Mouse (Mus musculus): ENCODE measurements around the gene Gng3. TPM values are rescaled to one million over a fixed set of nuclear protein-coding genes. Genes with fewer than 3 reads are reported as not detected.
"Not testable (repeated sequence)": the region's sequence is repeated elsewhere in the genome, so short reads cannot be mapped to it uniquely, and the experiment has no call there.

Gng3 gene
- 100 to 1,000 TPM; 153 TPM for total RNA-seq (2021)
- long read RNA-seq, transcript Gng3-201 (3 exons, 1,643 nt) = major isoform, 129 of 136 reads
- long read RNA-seq, partial matches to known transcripts = 3 of 136 reads
- long read RNA-seq, other reads (novel, unspliced or antisense) = 4 of 136 reads

GRCm38 (mm10) chr19:8839103-8839907, at the start of gene Gng3:
Gng3 (minus strand) TSS chr19:8839194.
- peak; percentile 80 to 81 for DNase-seq (ENCODE audit: low spot score in 2 of 2)

DNA sequence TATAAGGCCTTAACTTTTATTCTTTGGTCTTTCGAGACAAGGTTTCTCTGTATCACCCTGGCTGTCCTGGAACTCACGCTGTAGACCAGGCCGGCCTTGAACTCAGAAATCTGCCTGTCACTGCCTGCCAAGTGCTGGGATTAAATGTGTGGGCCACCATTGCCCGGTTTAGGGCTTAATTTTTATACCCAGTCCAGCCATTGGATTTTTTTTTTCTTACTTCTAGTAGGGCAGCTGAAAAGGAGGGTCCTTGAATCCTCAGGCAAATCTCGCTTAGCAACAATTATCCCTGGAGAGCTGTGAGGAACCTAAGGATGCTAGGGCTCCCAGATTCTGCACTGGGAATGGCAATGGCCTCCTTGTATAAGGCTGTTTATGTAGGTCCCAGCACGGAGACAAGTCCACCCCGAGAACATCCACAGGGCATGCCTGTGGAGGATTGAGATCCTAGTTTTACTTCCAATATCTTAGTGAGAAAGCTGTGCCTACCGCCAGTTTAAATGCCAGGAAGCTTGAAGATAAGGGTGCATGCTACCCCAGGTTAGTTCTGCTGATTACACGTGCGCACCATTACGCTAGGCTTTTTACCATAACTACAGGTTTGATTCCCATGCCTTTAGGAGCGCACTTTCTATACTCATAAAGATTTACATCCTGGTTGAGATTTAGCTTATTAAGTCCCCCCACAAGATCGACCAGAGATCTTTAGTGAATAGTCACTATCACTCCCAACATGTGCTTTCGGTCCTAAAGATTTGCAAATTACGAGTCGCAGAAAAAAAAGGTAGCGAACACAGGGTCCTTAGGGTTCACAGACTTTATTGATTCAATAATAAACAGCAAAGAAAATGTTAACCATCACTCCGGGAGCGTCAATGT, 48.8 kb upstream of the Gng3 start:
- DNase-seq (ENCODE audit: low spot score in 2 of 2) = no peak

GRCm38 (mm10) chr19:8886916-8887584, 48.1 kb upstream of the Gng3 start:
- DNase-seq (ENCODE audit: low spot score in 2 of 2) = no peak

GRCm38 (mm10) chr19:8883616-8884015, 44.6 kb upstream of the Gng3 start, which contains the start of the genes Lbhd1 and Gm49403:
Lbhd1 (plus strand) TSS chr19:8883732.
Gm49403 (plus strand) TSS chr19:8883930.
- no peak for DNase-seq (ENCODE audit: low spot score in 2 of 2)

- no peak for DNase-seq (ENCODE audit: low spot score in 2 of 2)
These were observed 42.0 kb upstream of the Gng3 start for GRCm38 (mm10) chr19:8881034-8881392.

GRCm38 (mm10) chr19:8880311-8881033, 41.5 kb upstream of the Gng3 start, which contains the start of gene Uqcc3:
Uqcc3 (minus strand) TSS chr19:8880923.
- DNase-seq (ENCODE audit: low spot score in 2 of 2) = peak; percentile 83 to 92

DNA sequence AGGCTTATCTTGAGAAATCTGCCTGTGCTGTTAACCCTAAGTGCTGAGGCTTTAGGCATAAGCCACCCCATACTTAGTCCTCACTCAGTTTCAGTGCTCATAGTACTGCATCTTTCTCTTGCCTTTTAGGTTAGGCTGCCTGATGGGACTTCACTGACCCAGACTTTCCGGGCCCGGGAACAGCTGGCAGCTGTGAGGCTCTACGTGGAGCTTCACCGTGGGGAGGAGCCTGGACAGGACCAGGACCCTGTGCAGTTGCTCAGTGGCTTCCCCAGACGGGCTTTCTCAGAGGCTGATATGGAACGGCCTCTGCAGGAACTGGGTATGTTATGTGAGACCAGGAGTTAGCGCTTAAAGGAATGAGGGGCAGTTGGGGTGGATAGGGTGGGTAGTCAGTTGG, 36.0 kb upstream of the Gng3 start:
- no peak for DNase-seq (ENCODE audit: low spot score in 2 of 2)

GRCm38 (mm10) chr19:8872266-8872840, 33.4 kb upstream of the Gng3 start:
- DNase-seq (ENCODE audit: low spot score in 2 of 2) = no peak

- peak; percentile 99 for DNase-seq (ENCODE audit: low spot score in 2 of 2)
These were observed 32.5 kb upstream of the Gng3 start, which contains the start of gene Ubxn1 for GRCm38 (mm10) chr19:8871267-8872186. Ubxn1 (plus strand) TSS chr19:8871496.

GRCm38 (mm10) chr19:8870838-8871237, 31.8 kb upstream of the Gng3 start:
- no peak for DNase-seq (ENCODE audit: low spot score in 2 of 2)

GRCm38 (mm10) chr19:8870381-8870780, 31.4 kb upstream of the Gng3 start:
- DNase-seq (ENCODE audit: low spot score in 2 of 2) = not testable (repeated sequence)

- no peak for DNase-seq (ENCODE audit: low spot score in 2 of 2)
These were observed 25.3 kb upstream of the Gng3 start for GRCm38 (mm10) chr19:8864265-8864664.

GRCm38 (mm10) chr19:8859018-8859417, 20.0 kb upstream of the Gng3 start:
- DNase-seq (ENCODE audit: low spot score in 2 of 2) = peak in 1 of 2 experiments; percentile 33

DNA sequence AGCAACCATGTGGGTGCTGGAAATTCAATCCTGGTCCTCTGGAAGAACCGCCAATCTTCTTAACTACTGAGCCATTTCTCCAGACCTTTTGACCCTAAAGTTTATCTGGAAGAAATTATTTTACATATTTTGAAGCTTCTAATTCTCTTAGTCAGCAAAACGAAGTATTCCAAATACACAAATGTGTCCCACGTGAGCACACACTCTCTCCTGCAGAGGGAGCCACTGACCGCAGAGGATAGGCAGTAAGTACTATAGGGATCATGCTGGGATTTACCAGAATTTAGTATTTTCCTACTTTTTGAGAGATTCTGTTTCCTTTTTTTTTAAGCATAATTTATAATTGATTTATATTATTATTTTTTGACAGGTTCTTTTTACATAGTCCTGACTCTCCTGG, 18.7 kb upstream of the Gng3 start:
- DNase-seq (ENCODE audit: low spot score in 2 of 2) = peak in 1 of 2 experiments; percentile 54

GRCm38 (mm10) chr19:8853117-8853516, 14.1 kb upstream of the Gng3 start:
- no peak for DNase-seq (ENCODE audit: low spot score in 2 of 2)

- DNase-seq (ENCODE audit: low spot score in 2 of 2) = no peak
These were observed 13.4 kb upstream of the Gng3 start for GRCm38 (mm10) chr19:8852236-8852928.

DNA sequence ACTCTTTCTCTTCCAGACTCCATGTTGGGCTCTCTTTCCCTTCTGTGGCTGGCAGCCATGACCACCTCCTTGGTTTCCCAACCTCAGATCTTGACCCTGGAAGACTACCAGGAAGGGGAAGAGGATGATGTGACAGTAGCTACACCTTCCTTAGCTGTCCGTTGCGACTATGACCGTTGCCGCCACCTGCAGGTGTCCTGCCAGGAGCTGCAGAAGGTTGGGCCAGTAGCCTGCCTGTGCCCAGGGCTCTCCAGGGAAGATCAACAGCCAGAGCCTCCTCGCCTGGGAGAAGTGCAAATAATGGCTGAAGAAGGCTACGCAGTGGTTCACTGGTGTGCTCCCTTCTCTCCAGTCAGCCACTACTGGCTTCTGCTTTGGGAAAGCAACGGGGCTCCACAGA, 12.6 kb upstream of the Gng3 start:
- no peak for DNase-seq (ENCODE audit: low spot score in 2 of 2)

DNA sequence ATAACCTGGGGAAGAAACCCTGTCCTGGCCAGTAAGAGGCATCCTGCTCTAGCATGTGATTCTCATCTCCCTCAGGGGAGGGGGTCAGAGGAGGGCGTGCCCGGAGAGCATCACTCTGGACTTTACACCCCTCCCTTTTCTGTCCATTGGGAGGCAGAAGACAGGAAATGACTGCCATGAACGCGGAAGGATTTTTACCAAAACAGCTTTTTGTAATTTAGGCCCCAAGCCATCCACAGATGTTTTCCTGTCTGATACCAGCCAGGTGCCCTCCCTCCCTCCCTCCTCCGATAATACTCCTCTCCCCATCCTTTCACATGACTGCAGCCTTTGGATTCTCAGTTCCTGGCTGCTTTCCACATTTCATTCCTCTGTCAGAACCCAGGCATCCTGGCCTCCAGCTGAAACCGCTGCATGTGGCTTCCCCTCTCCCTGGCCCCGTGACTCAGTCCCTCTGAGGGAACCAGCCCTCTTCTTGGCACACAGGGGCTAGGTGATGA, 11.5 kb upstream of the Gng3 start, which contains the start of gene Lrrn4cl:
TSS of gene Lrrn4cl (plus strand) at position 367 of the 500 bp plus-strand sequence.
- DNase-seq (ENCODE audit: low spot score in 2 of 2) = no peak
